Mouse (Mus musculus) heart, embryonic 16.5 days (tissue): ENCODE measurements around the gene Socs7. TPM values are rescaled to one million over a fixed set of nuclear protein-coding genes. Genes with fewer than 3 reads are reported as not detected.
A peak's percentile ranks its signal among the peaks of the same experiment; 100 is the strongest.

Experiments
- ATAC-seq: fragments of 200-750 bp; cut with Nextera tagmentation; replicated peaks from 2 replicates; pipeline ENCODE4 v1.8.0; 2017; ENCODE audit warnings: moderate number of reproducible peaks; ENCODE audit not compliant: insufficient read depth, low FRiP score; ENCODE audit errors: extremely low read depth
- H3K27ac ChIP-seq: fragments of 300-500 bp; sonication (generic); 2 replicates; pipeline ENCODE4 v1.5.1; 2014; ENCODE audit warnings: mild to moderate bottlenecking, low read length, control low read depth, moderate library complexity
- H3K27me3 ChIP-seq: fragments of 300-500 bp; sonication (generic); 2 replicates; pipeline ENCODE4 v1.6.1; 2014; ENCODE audit warnings: low read length, mixed read lengths; ENCODE audit not compliant: control insufficient read depth, insufficient read depth
- H3K36me3 ChIP-seq: fragments of 300-500 bp; sonication (generic); 2 replicates; pipeline ENCODE4 v1.6.1; 2014; ENCODE audit not compliant: control insufficient read depth, insufficient read depth
- H3K4me1 ChIP-seq: fragments of 300-500 bp; sonication (generic); 2 replicates; pipeline ENCODE4 v1.6.1; 2014; ENCODE audit warnings: low read length, mixed read lengths; ENCODE audit not compliant: control insufficient read depth, insufficient read depth
- H3K4me2 ChIP-seq: fragments of 300-500 bp; sonication (generic); 2 replicates; pipeline ENCODE4 v1.6.1; 2014; ENCODE audit warnings: low read depth, mild to moderate bottlenecking, control low read depth, low read length
- H3K4me3 ChIP-seq: fragments of 300-500 bp; sonication (generic); 2 replicates; pipeline ENCODE4 v1.5.1; 2014; ENCODE audit warnings: mild to moderate bottlenecking, control low read depth, low read length
- H3K9ac ChIP-seq: fragments of 300-500 bp; sonication (generic); 2 replicates; pipeline ENCODE4 v1.6.1; 2014; ENCODE audit warnings: low read length, control low read depth
- H3K9me3 ChIP-seq: fragments of 300-500 bp; sonication (generic); replicated peaks from 2 replicates; pipeline ENCODE4 v1.6.1; 2016; ENCODE audit warnings: low read length; ENCODE audit not compliant: control insufficient read depth
- whole genome bisulfite sequencing: fragments of 180-500 bp; shearing (Covaris S2); extraction: QIAGEN DNeasy Blood & Tissue Kit; methylation state at CpG from one replicate; pipeline ENCODE4 v1.1.7; 2014; 5-methylcytosine and 5-hydroxymethylcytosine counted together
- polyA plus RNA-seq: library from polyadenylated mRNA; unstranded; fragments of >200 nt; fragmentation: Nextera tagmentation; extraction: Ambion mirVana; gene quantifications from 2 replicates; pipeline ENCODE4 v1.2.1, GENCODE M21; 2015

Socs7 gene
- polyA plus RNA-seq, 1 experiment from 2014 or later: 3.2 TPM

GRCm38 (mm10) chr11:97394146-97394545 is 31.8 kb downstream of the Socs7 start:
- 0 out of 2 replicates have a peak, but pooled peaks cover 2% of the 10 kb centered on the region for H3K4me1 ChIP-seq
- no peak overlapping the region for H3K27ac ChIP-seq
- H3K27me3 ChIP-seq: no peaks in the 10 kb centered on the region
- 57% methylated on average over 11 of the region's 11 CpGs for WGBS
- peaks cover 29% of the 10 kb centered on the region for H3K36me3 ChIP-seq
- H3K9ac ChIP-seq: no peak overlapping the region
- peak; percentile 52 for ATAC-seq
- H3K9me3 ChIP-seq: no peaks in the 10 kb centered on the region
- H3K4me3 ChIP-seq: no peak overlapping the region
- H3K4me2 ChIP-seq: no peak overlapping the region

DNA sequence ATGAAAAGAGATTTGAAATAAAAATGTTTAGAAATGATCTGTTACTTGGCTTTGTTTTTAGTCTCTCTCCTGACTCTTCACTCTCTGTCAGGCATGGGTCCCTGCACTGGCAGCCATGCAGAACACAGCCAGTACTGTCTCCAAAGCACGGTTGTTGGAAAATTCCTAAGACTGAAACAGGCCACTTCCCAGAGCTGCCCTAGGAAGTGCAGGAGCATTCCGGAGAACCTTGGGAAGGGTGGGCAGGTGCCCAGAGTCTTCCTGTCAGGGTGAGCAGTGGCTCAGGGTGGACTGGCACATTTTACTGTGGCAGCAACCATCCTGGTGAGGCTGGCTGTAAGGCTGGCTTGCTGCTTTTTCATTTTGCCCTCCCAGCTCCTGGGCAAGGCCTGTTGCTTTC is 36.2 kb downstream of the Socs7 start:
- no peak for ATAC-seq
- Histone ChIP-seq H3K9ac (no peak overlapping the region), H3K36me3 (peaks cover 4% of the 10 kb centered on the region; the same call in 1 of the 2 replicates), H3K4me1 (peaks cover 12% of the 10 kb centered on the region), H3K9me3 (no peaks in the 10 kb centered on the region), H3K27me3 (no peaks in the 10 kb centered on the region; the same call in 1 of the 2 replicates), H3K27ac (no peak overlapping the region), H3K4me2 (no peak overlapping the region), H3K4me3 (no peak overlapping the region)
- 48% methylated on average over 2 of the region's 2 CpGs for WGBS

DNA sequence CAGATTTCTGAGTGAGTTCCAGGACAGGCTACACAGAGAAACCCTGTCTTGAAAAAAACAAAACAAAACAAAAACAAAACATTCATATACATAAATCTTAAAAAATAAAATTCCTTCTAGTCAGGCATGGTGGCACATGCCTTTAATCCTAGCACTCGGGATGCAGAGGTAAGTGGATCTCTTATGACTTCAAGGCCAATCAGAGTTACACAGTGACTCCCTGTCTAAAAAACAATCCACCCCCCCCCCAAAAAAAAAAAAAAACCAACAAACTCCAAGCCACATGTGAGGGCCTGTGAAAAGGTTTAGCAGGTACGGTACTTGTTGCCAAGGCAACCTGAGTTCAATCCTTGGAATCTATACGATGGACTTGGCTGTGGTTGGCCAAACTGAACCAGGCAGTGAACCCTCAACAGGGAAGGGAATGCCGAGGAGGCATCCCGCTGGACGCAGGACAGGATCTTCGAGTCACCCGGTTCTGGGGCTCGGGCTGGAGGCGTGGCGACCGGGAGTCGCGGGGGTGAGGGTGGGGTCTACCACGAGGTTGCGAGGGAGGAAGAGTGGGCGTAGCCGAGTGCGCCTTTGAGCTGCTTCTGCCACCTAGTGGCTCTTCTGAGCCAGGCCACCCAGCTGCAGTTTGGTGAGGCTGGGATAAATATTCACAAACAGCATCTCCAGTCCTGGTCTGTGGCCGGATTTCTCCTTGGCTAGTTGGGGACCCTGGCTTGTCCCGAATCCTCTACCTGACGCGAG is 37.8 kb downstream of the Socs7 start:
- WGBS: 4% methylated on average over 23 of the region's 23 CpGs

GRCm38 (mm10) chr11:97401082-97401481 is 38.7 kb downstream of the Socs7 start:
- H3K4me1 ChIP-seq: peaks cover 29% of the 10 kb centered on the region

More for the DNA sequence above, 37.8 kb downstream of the Socs7 start:
- Histone ChIP-seq H3K4me3 (peak overlapping the region; percentile 32), H3K36me3 (no peaks in the 10 kb centered on the region), H3K4me2 (peak overlapping the region; percentile 62), H3K9me3 (no peaks in the 10 kb centered on the region), H3K27me3 (no peaks in the 10 kb centered on the region; the same call in 1 of the 2 replicates), H3K9ac (no peak overlapping the region), H3K4me1 (peaks cover 19% of the 10 kb centered on the region), H3K27ac (no peak overlapping the region)
- ATAC-seq: peak; percentile 50

DNA sequence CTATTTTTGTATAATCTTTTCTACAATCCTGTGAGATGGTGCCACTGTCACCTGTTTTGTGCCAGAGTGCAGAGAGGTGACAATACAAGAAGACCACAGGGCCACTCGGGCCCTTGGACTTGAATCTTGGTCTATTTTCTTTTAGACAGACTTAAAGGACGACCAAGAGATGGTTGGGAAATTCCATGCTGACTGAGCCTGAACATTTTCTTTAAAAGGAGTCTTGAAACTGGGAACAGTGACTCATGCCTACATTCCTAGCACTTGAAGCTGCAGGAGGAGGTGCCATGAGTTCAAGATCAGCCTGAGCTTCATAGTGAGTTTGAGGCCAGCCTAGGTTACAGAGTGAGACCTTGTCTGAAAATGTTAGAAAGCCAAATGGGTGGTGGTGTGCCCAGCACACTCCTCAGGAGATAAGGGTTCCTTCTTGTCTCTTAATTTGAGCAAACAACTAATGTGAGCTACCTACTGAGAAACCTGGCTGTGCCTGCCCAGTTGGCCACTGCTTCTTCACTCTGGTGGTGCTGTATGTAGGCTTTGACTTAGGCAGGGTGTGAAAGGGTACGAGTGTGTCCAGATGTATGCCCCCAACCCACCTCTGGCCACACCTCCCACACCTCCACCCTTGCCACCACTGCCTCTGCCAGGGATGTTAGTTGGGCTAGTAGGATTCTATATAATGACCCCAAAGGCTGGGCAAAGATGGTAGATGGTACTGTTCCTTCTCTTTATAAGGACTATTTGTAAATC is 39.5 kb downstream of the Socs7 start:
- Histone ChIP-seq H3K9me3 (no peaks in the 10 kb centered on the region), H3K36me3 (no peaks in the 10 kb centered on the region), H3K27me3 (no peaks in the 10 kb centered on the region; the same call in 1 of the 2 replicates), H3K4me1 (peaks cover 37% of the 10 kb centered on the region), H3K9ac (no peak overlapping the region), H3K4me3 (no peak overlapping the region), H3K4me2 (no peak overlapping the region), H3K27ac (no peak overlapping the region)
- ATAC-seq: no peak
- 75% methylated on average over 3 of the region's 3 CpGs for WGBS

More at GRCm38 (mm10) chr11:97401082-97401481, 38.7 kb downstream of the Socs7 start:
- no peaks in the 10 kb centered on the region for H3K36me3 ChIP-seq
- no peak overlapping the region for H3K4me2 ChIP-seq
- no peaks in the 10 kb centered on the region; the same call in 1 of the 2 replicates for H3K27me3 ChIP-seq
- H3K9ac ChIP-seq: no peak overlapping the region
- 9% methylated on average over 6 of the region's 6 CpGs for WGBS
- H3K9me3 ChIP-seq: no peaks in the 10 kb centered on the region
- ATAC-seq: 0 out of 2 replicates have a peak, but pooled peaks have one; percentile 30
- no peak overlapping the region for H3K4me3 ChIP-seq
- no peak overlapping the region for H3K27ac ChIP-seq

DNA sequence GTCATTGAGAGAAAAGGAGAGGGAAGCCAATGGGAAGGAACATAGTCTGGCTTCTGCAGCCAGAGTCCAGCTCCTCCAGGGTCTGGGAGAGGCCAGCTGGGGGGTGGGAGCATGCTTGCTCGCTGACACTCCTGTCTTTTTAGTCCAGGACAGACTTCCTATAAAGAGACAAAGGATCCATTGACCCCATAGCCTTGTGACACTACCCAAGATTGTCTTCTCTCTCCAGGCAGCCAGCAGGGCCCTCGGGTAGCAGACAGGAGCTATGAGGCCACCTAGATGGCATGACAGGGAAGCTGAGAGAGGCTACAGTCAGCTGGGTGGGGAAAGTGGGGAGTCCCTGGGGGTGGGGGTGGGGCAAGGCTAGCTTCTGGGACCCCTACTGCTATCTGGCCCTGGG is 40.4 kb downstream of the Socs7 start:
- H3K4me3 ChIP-seq: no peak overlapping the region
- H3K4me2 ChIP-seq: no peak overlapping the region
- no peaks in the 10 kb centered on the region for H3K9me3 ChIP-seq
- WGBS: 19% methylated on average over 2 of the region's 2 CpGs
- no peak overlapping the region for H3K9ac ChIP-seq
- H3K36me3 ChIP-seq: no peaks in the 10 kb centered on the region
- no peak for ATAC-seq
- H3K27me3 ChIP-seq: no peaks in the 10 kb centered on the region; the same call in 1 of the 2 replicates
- H3K27ac ChIP-seq: no peak overlapping the region
- H3K4me1 ChIP-seq: peaks cover 45% of the 10 kb centered on the region

DNA sequence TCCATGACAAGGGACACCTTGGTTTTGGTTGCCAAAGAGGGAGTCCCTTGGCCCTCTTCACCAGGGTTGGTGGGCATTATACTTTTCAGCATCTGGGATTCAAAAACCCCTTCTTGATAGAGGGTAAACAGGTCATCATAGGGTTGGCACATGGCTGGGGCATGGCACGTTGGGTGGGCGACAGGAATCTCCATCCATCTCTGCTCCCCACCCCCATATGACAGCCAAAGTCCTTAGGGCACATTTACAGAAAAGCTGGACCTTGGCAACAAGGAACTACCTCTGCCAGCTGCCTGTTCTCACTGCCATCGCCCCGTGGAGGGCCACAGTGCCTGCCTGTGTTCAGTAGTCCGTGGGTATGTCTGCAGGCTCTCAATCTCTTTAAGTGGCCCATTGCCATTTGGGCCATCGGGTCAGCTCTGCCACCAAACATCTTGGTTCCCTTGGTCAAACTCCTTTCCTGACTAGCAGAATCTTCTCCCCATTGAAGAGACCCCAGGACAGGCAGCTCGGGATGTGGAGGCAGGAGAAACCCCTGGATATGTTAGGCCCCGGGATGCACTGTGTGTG is 41.3 kb downstream of the Socs7 start:
- Histone ChIP-seq H3K27ac (no peak overlapping the region), H3K4me3 (peak overlapping the region; percentile 63), H3K9me3 (no peaks in the 10 kb centered on the region), H3K4me2 (peak overlapping the region; percentile 96), H3K4me1 (peaks cover 49% of the 10 kb centered on the region), H3K36me3 (no peaks in the 10 kb centered on the region), H3K9ac (no peak overlapping the region; the same call in 1 of the 2 replicates), H3K27me3 (no peaks in the 10 kb centered on the region; the same call in 1 of the 2 replicates)
- 47% methylated on average over 8 of the region's 8 CpGs for WGBS
- ATAC-seq: no peak

DNA sequence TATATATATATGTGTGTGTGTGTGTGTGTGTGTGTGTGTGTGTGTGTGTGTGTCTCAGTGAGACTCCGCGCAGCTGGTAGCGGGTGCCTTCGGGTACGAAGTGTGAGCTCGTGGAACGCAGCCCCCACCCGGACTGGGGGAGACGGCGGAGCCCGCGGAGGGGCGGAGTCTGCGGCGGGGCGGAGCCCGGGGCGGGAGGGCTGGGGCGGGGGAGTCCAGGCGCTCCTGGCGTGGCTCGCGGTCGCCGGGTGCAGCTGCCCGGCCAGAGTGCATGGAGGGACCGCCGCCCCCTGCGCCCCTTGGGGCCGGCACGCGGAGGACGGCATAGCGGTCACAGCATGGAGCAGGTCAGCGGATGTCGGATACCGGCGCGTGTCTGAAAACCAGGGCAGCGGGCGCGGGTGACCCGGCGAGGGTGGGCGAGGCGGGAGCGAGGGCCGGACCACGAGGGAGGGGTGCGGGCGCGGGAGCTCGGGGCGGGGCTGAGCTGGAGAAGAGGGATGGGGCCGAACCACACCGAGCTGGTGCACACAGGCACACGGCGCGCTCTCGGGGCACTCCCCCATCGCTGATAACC is 41.9 kb downstream of the Socs7 start:
- under 1% methylated on average over 60 of the region's 61 CpGs for WGBS
- ATAC-seq: peak; percentile 15; the same call in 1 of the 2 replicates
- Histone ChIP-seq H3K4me2 (peak overlapping the region; percentile 96), H3K9me3 (no peaks in the 10 kb centered on the region), H3K36me3 (no peaks in the 10 kb centered on the region), H3K27me3 (no peaks in the 10 kb centered on the region; the same call in 1 of the 2 replicates), H3K9ac (peak overlapping the region; percentile 64), H3K27ac (no peak overlapping the region), H3K4me1 (peaks cover 49% of the 10 kb centered on the region), H3K4me3 (peak overlapping the region; percentile 63)
